Mouse (Mus musculus) MEL (cell line): ENCODE measurements around the gene Vwf. TPM values are rescaled to one million over a fixed set of nuclear protein-coding genes. Genes with fewer than 3 reads are reported as not detected.
A peak's percentile ranks its signal among the peaks of the same experiment; 100 is the strongest.

Experiments
- DNase-seq: peaks from one replicate; pipeline ENCODE4 v3.0.0; 2011; ENCODE audit warnings: low read depth, low spot score
- H3K27ac ChIP-seq: 2 replicates; pipeline ENCODE4 v1.5.1; 2012; ENCODE audit warnings: low read depth, mild to moderate bottlenecking, control low read depth, low read length, moderate library complexity; ENCODE audit not compliant: control insufficient read depth
- H3K27me3 ChIP-seq, 2 experiments: fragments of 150-350 bp in 1 of 2; sonication (generic) in 1 of 2; 2 replicates each; pipeline ENCODE4 v1.6.1; 2012; ENCODE audit warnings: low read length in 2 of 2, mild to moderate bottlenecking in 2 of 2, improper control_type of control experiment in 1 of 2, moderate library complexity in 1 of 2; ENCODE audit not compliant: insufficient read depth in 2 of 2, control insufficient read depth in 1 of 2
- H3K36me3 ChIP-seq, 2 experiments: 2 replicates each; pipeline ENCODE4 v1.6.1; 2012 to 2014; ENCODE audit warnings: low read length in 2 of 2, improper control_type of control experiment in 1 of 2, inconsistent platforms in 1 of 2, mild to moderate bottlenecking in 1 of 2; ENCODE audit not compliant: insufficient read depth in 2 of 2, control insufficient read depth in 1 of 2
- H3K4me1 ChIP-seq, 2 experiments: fragments of 150-350 bp in 1 of 2; sonication (generic) in 1 of 2; 2 replicates each; pipeline ENCODE4 v1.6.1; 2012; ENCODE audit warnings: low read length in 2 of 2, improper control_type of control experiment in 1 of 2, mild to moderate bottlenecking in 1 of 2; ENCODE audit not compliant: insufficient read depth in 2 of 2, control insufficient read depth in 1 of 2
- H3K4me3 ChIP-seq, 2 experiments: fragments of 150-350 bp in 1 of 2; sonication (generic) in 1 of 2; 2 replicates each; pipeline ENCODE4 v1.5.1; 2012; ENCODE audit warnings: low read depth in 2 of 2, low read length in 2 of 2, mild to moderate bottlenecking in 2 of 2, moderate library complexity in 2 of 2, control low read depth in 1 of 2, improper control_type of control experiment in 1 of 2; ENCODE audit not compliant: control insufficient read depth in 1 of 2, insufficient read depth in 1 of 2
- H3K79me2 ChIP-seq: 2 replicates; pipeline ENCODE4 v1.6.1; 2012; ENCODE audit warnings: mild to moderate bottlenecking, low read length, moderate library complexity; ENCODE audit not compliant: control insufficient read depth, poor library complexity, insufficient read depth
- H3K9ac ChIP-seq: 2 replicates; pipeline ENCODE4 v1.6.1; 2012; ENCODE audit warnings: low read depth, mild to moderate bottlenecking, control low read depth, low read length, moderate library complexity; ENCODE audit not compliant: control insufficient read depth, poor library complexity, severe bottlenecking
- H3K9me3 ChIP-seq: fragments of 150-350 bp; sonication (generic); replicated peaks from 2 replicates; pipeline ENCODE4 v1.6.1; 2012; ENCODE audit warnings: mild to moderate bottlenecking, low read length, improper control_type of control experiment, moderate library complexity; ENCODE audit not compliant: insufficient read depth
- CHD2 ChIP-seq: IDR thresholded peaks from 2 replicates; pipeline ENCODE4 v1.6.1; 2011; ENCODE audit warnings: low read length, improper control_type of control experiment
- CTCF ChIP-seq, 3 experiments: IDR thresholded peaks in 2 of 3; conservative IDR thresholded peaks in 1 of 3; 2 replicates each; pipeline ENCODE4 v1.5.1; 2011 to 2012; ENCODE audit warnings: low read length in 3 of 3, low read depth in 2 of 3, mild to moderate bottlenecking in 2 of 3, improper control_type of control experiment in 1 of 3, inconsistent platforms in 1 of 3, mixed read lengths in 1 of 3, moderate library complexity in 1 of 3; ENCODE audit not compliant: control insufficient read depth in 1 of 3, insufficient read depth in 1 of 3, poor library complexity in 1 of 3, severe bottlenecking in 1 of 3
- ELF1 ChIP-seq: IDR thresholded peaks from 2 replicates; pipeline ENCODE4 v1.6.1; 2014; ENCODE audit warnings: low read depth, mild to moderate bottlenecking, inconsistent platforms, low read length, improper control_type of control experiment, moderate library complexity
- EP300 ChIP-seq, 2 experiments: IDR thresholded peaks; 2 replicates each; pipeline ENCODE4 v1.6.1; 2011; ENCODE audit warnings: improper control_type of control experiment in 2 of 2, low read length in 2 of 2, low read depth in 1 of 2, mild to moderate bottlenecking in 1 of 2
- ETS1 ChIP-seq: IDR thresholded peaks from 2 replicates; pipeline ENCODE4 v1.6.1; 2012; ENCODE audit warnings: low read depth, mild to moderate bottlenecking, inconsistent platforms, low read length, improper control_type of control experiment, moderate library complexity
- GABPA ChIP-seq: IDR thresholded peaks from 2 replicates; pipeline ENCODE4 v1.6.1; 2012; ENCODE audit warnings: low read depth, mild to moderate bottlenecking, inconsistent platforms, low read length, improper control_type of control experiment, moderate library complexity
- GATA1 ChIP-seq: IDR thresholded peaks from 2 replicates; pipeline ENCODE4 v1.6.1; 2011; ENCODE audit warnings: low read depth, low read length, improper control_type of control experiment
- KAT2A ChIP-seq: conservative IDR thresholded peaks from 2 replicates; pipeline ENCODE4 v1.6.1; 2012; ENCODE audit warnings: low read depth, low read length, improper control_type of control experiment, inconsistent platforms
- MAX ChIP-seq: IDR thresholded peaks from 2 replicates; pipeline ENCODE4 v1.6.1; 2011; ENCODE audit warnings: low read length, improper control_type of control experiment
- MAZ ChIP-seq: IDR thresholded peaks from 2 replicates; pipeline ENCODE4 v1.6.1; 2012; ENCODE audit warnings: low read depth, mild to moderate bottlenecking, inconsistent platforms, low read length, improper control_type of control experiment
- MXI1 ChIP-seq: IDR thresholded peaks from 2 replicates; pipeline ENCODE4 v1.6.1; 2011; ENCODE audit warnings: mild to moderate bottlenecking, low read depth, low read length, improper control_type of control experiment
- NRF1 ChIP-seq: IDR thresholded peaks from 2 replicates; pipeline ENCODE4 v1.6.1; 2014; ENCODE audit warnings: low read depth, mild to moderate bottlenecking, inconsistent platforms, low read length, improper control_type of control experiment, moderate library complexity; ENCODE audit not compliant: poor library complexity, insufficient read depth, severe bottlenecking
- RAD21 ChIP-seq: IDR thresholded peaks from 2 replicates; pipeline ENCODE4 v1.6.1; 2011; ENCODE audit warnings: mild to moderate bottlenecking, low read depth, low read length, improper control_type of control experiment
- TAL1 ChIP-seq: IDR thresholded peaks from 2 replicates; pipeline ENCODE4 v1.6.1; 2012; ENCODE audit warnings: mild to moderate bottlenecking, inconsistent platforms, low read length, moderate library complexity, mixed read lengths
- TBP ChIP-seq: IDR thresholded peaks from 2 replicates; pipeline ENCODE4 v1.8.0; 2011; ENCODE audit warnings: low read depth, low read length, improper control_type of control experiment
- UBTF ChIP-seq: IDR thresholded peaks from 2 replicates; pipeline ENCODE4 v1.6.1; 2012; ENCODE audit warnings: low read depth, mild to moderate bottlenecking, inconsistent platforms, low read length, improper control_type of control experiment, moderate library complexity, borderline replicate concordance; ENCODE audit not compliant: insufficient read depth
- USF1 ChIP-seq: IDR thresholded peaks from 2 replicates; pipeline ENCODE4 v1.6.1; 2014; ENCODE audit warnings: low read depth, mild to moderate bottlenecking, inconsistent platforms, low read length, improper control_type of control experiment, moderate library complexity
- USF2 ChIP-seq, 2 experiments: IDR thresholded peaks; 2 replicates each; pipeline ENCODE4 v1.6.1; 2011 to 2012; ENCODE audit warnings: improper control_type of control experiment in 2 of 2, low read length in 2 of 2, borderline replicate concordance in 1 of 2, inconsistent platforms in 1 of 2, low read depth in 1 of 2, mild to moderate bottlenecking in 1 of 2; ENCODE audit not compliant: insufficient read depth in 1 of 2
- polyA plus RNA-seq, 2 experiments: library from polyadenylated mRNA; stranded (reverse) in 1 of 2; unstranded in 1 of 2; fragments of >175 nt in 1 of 2; fragments of >200 nt in 1 of 2; gene quantifications; 2 replicates each; pipeline versions ENCODE4 v1.2.1 to v1.2.4; 2012; ENCODE audit warnings: low replicate concordance in 2 of 2, low read depth in 1 of 2; ENCODE audit not compliant: insufficient read length in 2 of 2, insufficient read depth in 1 of 2, missing spikeins in 1 of 2
- total RNA-seq: library from RNA; depleted of rRNA; stranded (reverse); fragments of 300-350 nt; gene quantifications from 2 replicates; pipeline ENCODE4 v1.2.3, GENCODE M21; 2012

Vwf gene
- total and polyA plus RNA-seq, 3 experiments, result 0.29 to 0.42 TPM; not detected in 1

DNA sequence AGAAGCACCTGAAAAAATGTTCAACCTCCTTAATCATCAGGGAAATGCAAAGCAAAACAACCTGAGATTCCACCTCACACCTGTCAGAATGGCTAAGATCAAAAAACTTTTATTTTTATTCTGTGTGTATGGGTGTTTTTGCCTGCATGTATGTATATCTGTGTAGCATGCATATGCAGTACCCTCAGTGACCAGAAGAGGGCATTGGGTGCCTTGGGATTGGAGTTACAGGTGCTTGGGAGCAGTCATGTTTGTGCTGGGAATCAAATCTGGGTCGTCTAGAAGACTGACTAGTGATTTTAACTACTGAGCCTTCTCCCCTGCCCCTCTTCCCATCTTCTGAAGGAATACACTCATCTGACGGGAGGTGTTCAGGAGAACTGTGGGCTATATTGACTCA is 179.8 kb downstream of the Vwf start:
- no peaks in the 10 kb centered on the region for H3K27me3 ChIP-seq
- H3K36me3 ChIP-seq, result no peaks in the 10 kb centered on the region
- no peaks in the 10 kb centered on the region for H3K79me2 ChIP-seq
- H3K27ac ChIP-seq, result no peak overlapping the region
- peak; percentile 9 for DNase-seq
- H3K9ac ChIP-seq, result no peak overlapping the region
- no peaks in the 10 kb centered on the region for H3K9me3 ChIP-seq
- H3K4me1 ChIP-seq, result no peaks in the 10 kb centered on the region
- no peak overlapping the region for H3K4me3 ChIP-seq
- TF ChIP-seq CTCF (IDR thresholded peaks at IDR 0.05 in 2 of 3, conservative IDR thresholded peaks at IDR 0.05 in 1 of 3; ENCODE audit: control insufficient read depth in 1 of 3, insufficient read depth in 1 of 3, low read depth in 2 of 3, low read length in 3 of 3, poor library complexity in 1 of 3, severe bottlenecking in 1 of 3), result peak in 2 of 3 experiments; percentile 19 to 27; a peak in 3 of 6 replicates
- no peak for TF ChIP-seq TAL1
- TF ChIP-seq RAD21, result peak; percentile 4

DNA sequence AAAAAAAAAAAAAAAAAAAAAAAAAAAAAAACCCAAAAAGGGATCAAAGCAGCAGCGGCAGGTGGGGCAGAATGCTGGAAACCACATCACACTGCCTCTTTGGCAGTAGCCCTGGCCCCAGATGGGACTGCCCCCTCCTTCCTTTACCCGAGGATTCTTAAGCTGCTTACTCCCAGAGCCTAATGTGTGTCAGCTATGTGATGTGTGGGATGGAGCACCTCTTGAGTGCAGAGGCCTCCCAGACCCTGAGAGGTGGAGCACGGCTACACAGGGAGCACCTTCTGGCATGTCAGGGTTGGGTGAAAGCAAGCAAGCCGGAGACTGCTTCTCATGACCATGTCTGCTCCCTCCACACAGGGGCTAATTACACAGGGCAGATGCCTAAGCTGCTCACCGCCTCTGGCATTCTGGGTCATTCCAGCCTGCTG is 180.9 kb downstream of the Vwf start:
- DNase-seq, result no peak
- H3K27me3 ChIP-seq, result no peaks in the 10 kb centered on the region
- no peak overlapping the region for H3K27ac ChIP-seq
- no peak overlapping the region for H3K9ac ChIP-seq
- no peaks in the 10 kb centered on the region for H3K9me3 ChIP-seq
- TF ChIP-seq MAZ (no peak), TBP (no peak), CTCF (IDR thresholded peaks at IDR 0.05 in 2 of 3, conservative IDR thresholded peaks at IDR 0.05 in 1 of 3; ENCODE audit: control insufficient read depth in 1 of 3, insufficient read depth in 1 of 3, low read depth in 2 of 3, low read length in 3 of 3, poor library complexity in 1 of 3, severe bottlenecking in 1 of 3) (no peak), UBTF (no peak), USF2 (IDR thresholded peaks at IDR 0.05; ENCODE audit: borderline replicate concordance in 1 of 2, insufficient read depth in 1 of 2, low read depth in 1 of 2, low read length in 2 of 2) (no peak), EP300 (IDR thresholded peaks at IDR 0.05; ENCODE audit: low read depth in 1 of 2, low read length in 2 of 2) (no peak), ETS1 (no peak), GATA1 (no peak), CHD2 (no peak), ELF1 (no peak), NRF1 (no peak), GABPA (no peak)
- H3K4me3 ChIP-seq, result no peak overlapping the region
- no peaks in the 10 kb centered on the region for H3K4me1 ChIP-seq
- H3K79me2 ChIP-seq, result no peaks in the 10 kb centered on the region
- no peaks in the 10 kb centered on the region for H3K36me3 ChIP-seq

DNA sequence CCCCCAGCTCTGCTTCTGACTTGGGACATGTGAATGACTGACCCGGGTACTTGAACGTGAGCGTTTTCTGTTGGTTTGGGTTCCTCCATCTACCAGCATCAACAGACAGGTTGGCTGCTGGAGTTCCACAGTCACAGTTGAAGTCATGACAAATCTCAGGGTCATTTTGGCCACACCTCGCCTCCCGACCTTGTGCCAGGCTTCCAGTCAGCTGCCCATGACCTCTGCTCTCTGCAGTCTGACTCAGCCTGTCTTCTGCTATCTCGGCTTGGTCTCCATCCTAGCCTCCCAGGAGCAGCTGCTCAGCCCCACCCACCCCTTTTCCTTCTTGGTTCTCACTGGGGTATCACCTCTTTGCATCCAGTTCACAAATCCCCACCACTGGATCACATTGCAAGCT is 182.9 kb downstream of the Vwf start:
- TF ChIP-seq GATA1, result no peak
- no peak for TF ChIP-seq KAT2A
- no peak for TF ChIP-seq CTCF (IDR thresholded peaks at IDR 0.05 in 2 of 3, conservative IDR thresholded peaks at IDR 0.05 in 1 of 3; ENCODE audit: control insufficient read depth in 1 of 3, insufficient read depth in 1 of 3, low read depth in 2 of 3, low read length in 3 of 3, poor library complexity in 1 of 3, severe bottlenecking in 1 of 3)
- no peak for TF ChIP-seq USF1
- no peak for TF ChIP-seq MAX
- TF ChIP-seq MXI1, result no peak
- no peak for TF ChIP-seq MAZ
- DNase-seq, result no peak
- no peak overlapping the region for H3K4me3 ChIP-seq
- H3K36me3 ChIP-seq, result no peaks in the 10 kb centered on the region
- no peaks in the 10 kb centered on the region for H3K4me1 ChIP-seq
- no peaks in the 10 kb centered on the region for H3K27me3 ChIP-seq
- no peaks in the 10 kb centered on the region for H3K9me3 ChIP-seq
- H3K27ac ChIP-seq, result no peak overlapping the region
- H3K79me2 ChIP-seq, result no peaks in the 10 kb centered on the region
- H3K9ac ChIP-seq, result no peak overlapping the region
